Mouse (Mus musculus) left cerebral cortex, postnatal 14 days (tissue): ENCODE measurements around the gene Mterf4. TPM values are rescaled to one million over a fixed set of nuclear protein-coding genes. Genes with fewer than 3 reads are reported as not detected.

Source experiments
- DNase-seq, 2 experiments: peaks; one replicate each; pipeline ENCODE4 v3.0.0; 2021 to 2022; ENCODE audit warnings: low spot score in 2 of 2, mixed read lengths in 1 of 2
- intact Hi-C: fragments of 180-260 bp; cut with DNase I; formaldehyde crosslinking; loops from one replicate; pipeline ENCODE4 v1.15.1; 2025
- microRNA-seq, 2 experiments: library from miRNA; unstranded; fragments of <30 nt; microRNA quantifications; one replicate each; pipeline ENCODE4 v1.2.0; 2022
- total RNA-seq, 2 experiments: library from RNA; stranded (reverse); gene quantifications; 2 replicates each; pipeline ENCODE4 v1.2.3; 2021

Mterf4 gene
- total RNA-seq, 2 experiments from 2014 or later, result 19.1 to 19.4 TPM

DNA sequence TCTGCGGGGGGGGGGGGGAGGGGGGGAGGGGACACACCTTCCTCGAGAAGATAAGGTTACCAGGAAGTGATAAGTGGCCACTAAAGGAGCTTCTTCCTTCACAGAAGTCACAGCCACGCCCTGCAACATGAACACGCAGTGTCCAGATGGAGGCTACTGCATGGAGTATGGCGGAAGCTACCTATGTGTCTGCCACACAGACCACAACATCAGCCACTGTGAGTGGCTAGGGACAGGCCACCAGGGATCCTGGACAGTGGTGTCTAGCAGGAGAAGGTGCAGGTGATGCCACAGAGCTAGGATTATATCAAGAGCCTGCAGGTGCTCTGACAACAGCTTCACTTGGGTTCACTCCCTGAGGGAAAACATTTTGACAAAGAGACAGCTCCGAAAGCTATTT, 34.0 kb downstream of the Mterf4 start:
- DNase-seq, result no peak
- intact Hi-C loops, result no loop called here

DNA sequence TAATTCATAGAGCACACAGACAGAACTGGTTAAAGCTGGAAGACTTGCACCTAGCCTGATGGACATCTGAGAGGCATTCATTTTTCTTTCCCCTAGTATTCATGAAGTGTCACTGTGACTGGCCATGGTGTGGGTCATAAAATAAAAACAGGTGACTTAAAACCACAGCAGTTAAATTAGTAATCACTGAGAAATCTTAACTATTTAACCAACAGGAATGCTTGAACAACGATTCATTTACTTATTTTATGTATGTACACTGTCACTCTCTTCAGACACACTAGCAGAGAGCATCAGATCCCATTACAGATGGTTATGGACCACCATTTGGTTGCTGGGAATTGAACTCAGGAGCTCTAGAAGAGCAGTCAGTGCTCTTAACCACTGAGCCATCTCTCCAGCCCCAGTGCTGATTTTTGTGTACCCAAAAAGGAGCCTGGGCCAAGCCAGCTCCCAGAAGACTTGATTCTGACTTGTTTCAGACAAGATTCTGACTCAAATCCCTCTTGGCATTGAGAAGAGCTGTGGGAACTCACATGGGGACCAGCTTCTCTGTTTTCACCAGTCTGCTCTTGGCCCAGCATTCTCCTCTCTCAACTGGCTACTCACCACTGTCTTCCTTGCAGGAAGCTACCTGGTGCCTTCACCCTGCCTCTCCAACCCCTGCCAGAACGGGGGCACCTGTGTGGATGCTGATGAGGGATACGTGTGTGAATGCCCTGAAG, 35.0 kb downstream of the Mterf4 start:
- intact Hi-C loops, result no loop called here
- DNase-seq, result no peak

DNA sequence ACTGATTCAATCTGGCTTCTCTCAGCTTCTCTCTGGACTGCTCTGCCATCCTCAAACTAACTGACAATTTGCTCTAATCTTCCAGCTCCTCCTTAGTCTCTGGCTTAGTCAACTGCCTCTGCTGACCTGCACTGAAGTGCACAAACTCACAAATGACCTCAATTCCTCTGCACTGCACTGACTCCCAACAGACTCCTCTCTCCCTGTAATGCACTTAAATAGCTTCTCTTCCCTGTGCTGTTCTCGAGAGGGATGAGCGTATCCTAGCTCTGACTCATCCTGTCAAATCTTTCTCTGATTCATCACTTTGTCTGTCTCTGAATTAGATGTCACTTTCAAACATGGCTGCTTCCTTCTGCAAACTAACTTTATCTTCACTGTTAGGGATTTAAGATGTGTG, 37.5 kb downstream of the Mterf4 start:
- no peak for DNase-seq
- intact Hi-C loops, result no loop called here

DNA sequence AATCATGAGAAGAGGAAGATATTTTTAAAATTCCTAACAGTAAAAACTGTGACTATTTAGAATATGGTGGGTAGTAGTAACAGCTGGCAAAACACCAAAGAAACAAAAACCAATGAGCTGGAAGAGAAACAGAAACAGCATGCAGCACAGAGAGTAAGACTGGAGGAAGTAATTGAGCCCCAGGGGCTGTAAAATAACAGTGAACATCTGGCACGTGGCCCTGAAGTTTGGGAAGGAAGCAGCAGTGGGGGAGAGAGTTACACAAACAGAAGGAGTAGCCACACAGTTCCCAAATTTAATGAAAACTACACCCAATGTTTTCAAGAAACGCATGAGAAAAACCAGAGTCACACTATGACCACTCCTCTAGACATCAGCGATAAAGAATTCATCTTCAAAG, 38.5 kb downstream of the Mterf4 start:
- intact Hi-C loops, result no loop called here
- DNase-seq, result no peak

DNA sequence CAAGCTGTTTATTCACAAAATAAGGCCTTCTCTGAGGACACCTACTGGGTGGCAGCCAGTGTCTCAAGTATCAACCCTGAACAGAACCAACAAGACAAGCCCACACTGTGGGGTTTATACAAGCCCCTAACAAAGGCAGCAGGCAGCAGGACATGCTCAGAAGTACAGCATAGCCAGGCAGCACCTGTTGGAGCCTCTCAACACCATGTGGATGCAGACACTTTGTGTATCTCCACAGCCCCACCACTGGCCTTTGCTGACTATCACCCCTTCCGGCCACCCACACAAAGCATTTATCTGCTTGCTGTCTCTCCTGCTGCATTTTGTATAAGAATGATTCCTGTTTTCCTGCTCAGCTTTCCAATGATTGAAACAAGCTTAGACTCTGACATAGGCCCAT, 48.2 kb downstream of the Mterf4 start:
- intact Hi-C loops, result no loop called here
- DNase-seq, result no peak

DNA sequence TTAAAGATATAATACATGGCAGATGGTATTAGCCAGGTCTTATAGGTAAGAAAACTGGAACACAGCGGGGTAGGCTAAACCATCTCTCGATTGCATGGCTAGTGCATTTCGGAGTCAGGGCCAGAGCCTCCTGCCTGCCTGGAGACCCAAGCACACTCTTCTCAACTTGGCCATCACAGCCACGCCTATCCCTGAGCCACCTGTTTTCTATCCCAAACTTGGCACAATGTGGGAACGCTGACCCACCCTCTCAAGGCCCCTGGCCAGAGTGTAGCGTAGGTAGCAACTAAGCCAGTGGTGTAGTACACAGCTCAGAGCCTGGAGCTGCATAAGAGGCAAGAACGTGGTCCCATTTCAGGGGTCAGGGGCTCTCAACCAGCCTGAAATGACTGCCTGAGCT, 50.0 kb downstream of the Mterf4 start:
- intact Hi-C loops, result no loop called here
- DNase-seq, result no peak

DNA sequence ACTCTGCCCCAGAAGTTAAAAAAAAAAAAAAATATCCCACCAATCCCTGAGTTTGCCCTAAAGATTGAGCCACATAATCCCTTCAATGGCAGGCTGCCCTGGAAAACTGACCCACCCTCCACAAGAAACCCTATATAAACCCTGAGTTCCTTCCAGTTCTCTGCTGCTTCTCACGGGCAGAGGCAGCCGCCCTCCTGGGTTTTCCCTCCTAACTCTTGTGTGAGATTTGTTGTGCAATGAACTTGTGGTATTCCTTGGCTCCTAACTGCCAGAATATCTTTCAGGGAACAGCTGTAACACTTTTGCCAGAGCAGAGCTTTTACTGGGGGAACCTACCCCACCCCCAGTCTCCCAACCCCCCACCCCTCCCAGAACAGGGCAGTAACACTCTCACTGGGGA, 53.1 kb downstream of the Mterf4 start:
- intact Hi-C loops, result no loop called here

More for the DNA sequence above, 53.1 kb downstream of the Mterf4 start:
- no peak for DNase-seq

Small RNA genes lying within 50 kb of the gene (microRNA-seq; reads per million reads assigned to microRNA genes)
- 0 reads per million in 2 experiments for gene Mir6345
- gene Mir6901, result 0 reads per million in 2 experiments
- gene Mir6902, result 0 to 0.67 reads per million in 2 experiments

Other genes with a start within 250 kb of the Mterf4 start
- gene Kif1a, start 204.0 kb downstream of the Mterf4 start, total RNA-seq, result 100 to 1,000 TPM; 813 to 815 TPM
- gene Agxt, start 170.7 kb downstream of the Mterf4 start, total RNA-seq, result not detected
- not detected for gene 2310007B03Rik, start 145.0 kb downstream of the Mterf4 start, total RNA-seq
- gene Crocc2, start 137.2 kb downstream of the Mterf4 start, total RNA-seq, result under 1 TPM; 0.07 to 0.19 TPM
- gene Sned1, start 70.1 kb downstream of the Mterf4 start, total RNA-seq, result 1 to 10 TPM; 7.7 to 8.2 TPM
- 10 to 100 TPM; 88.7 to 98.5 TPM for gene Ppp1r7, start 36.9 kb upstream of the Mterf4 start, total RNA-seq
- 1 to 10 TPM; 5.9 to 7.5 TPM for gene Pask, start 37.6 kb upstream of the Mterf4 start, total RNA-seq
- under 1 TPM; 0.11 to 0.63 TPM for gene Ano7, start 68.0 kb upstream of the Mterf4 start, total RNA-seq
- 100 to 1,000 TPM; 159 to 165 TPM for gene Hdlbp, start 172.9 kb upstream of the Mterf4 start, total RNA-seq
- gene Farp2, start 206.2 kb upstream of the Mterf4 start, total RNA-seq, result 10 to 100 TPM; 11.0 to 11.6 TPM